Mouse (Mus musculus) ES-E14 (cell line): ENCODE measurements around the gene Cpd.

Source experiments
- CHD2 ChIP-seq: IDR thresholded peaks from 2 replicates; pipeline ENCODE4 v1.6.1; 2014; ENCODE audit warnings: mild to moderate bottlenecking, low read depth, low read length, inconsistent platforms
- HCFC1 ChIP-seq: IDR thresholded peaks from 2 replicates; pipeline ENCODE4 v1.6.1; 2012; ENCODE audit warnings: low read length, inconsistent platforms, borderline replicate concordance; ENCODE audit not compliant: insufficient read depth
- MAFK ChIP-seq: IDR thresholded peaks from 2 replicates; pipeline ENCODE4 v1.6.1; 2014; ENCODE audit warnings: mild to moderate bottlenecking, low read depth, low read length, inconsistent platforms; ENCODE audit not compliant: insufficient read depth
- ZC3H11A ChIP-seq: IDR thresholded peaks from 2 replicates; pipeline ENCODE4 v1.6.1; 2012; ENCODE audit warnings: low read depth, mild to moderate bottlenecking, inconsistent platforms, low read length, borderline replicate concordance
- ZNF384 ChIP-seq: IDR thresholded peaks from 2 replicates; pipeline ENCODE4 v1.6.1; 2012; ENCODE audit warnings: low read depth, low read length, inconsistent platforms

GRCm38 (mm10) chr11:76735753-76736324 is 111.0 kb downstream of the Cpd start:
- TF ChIP-seq HCFC1 (no peak), ZNF384 (no peak), CHD2 (no peak), ZC3H11A (no peak), MAFK (no peak)
